Mouse (Mus musculus): ENCODE measurements around the gene 3110009E18Rik. TPM values are rescaled to one million over a fixed set of nuclear protein-coding genes. Genes with fewer than 3 reads are reported as not detected.

Gene 3110009E18Rik
- polyA plus RNA-seq, 1 experiment from 2014 or later: 12.8 TPM

Other genes with a start within 250 kb of the 3110009E18Rik start
- 4.8 and 5.4 TPM in 2 replicates for gene Tmem177, start 208.0 kb upstream of the 3110009E18Rik start, polyA plus RNA-seq (2016; fragmentation: Nextera tagmentation; extraction: Ambion mirVana)
- not detected in 2 replicates for gene Cfap221, start 124.0 kb upstream of the 3110009E18Rik start, polyA plus RNA-seq (2016; fragmentation: Nextera tagmentation; extraction: Ambion mirVana)
- not detected in 2 replicates for gene Sctr, start 114.3 kb upstream of the 3110009E18Rik start, polyA plus RNA-seq (2016; fragmentation: Nextera tagmentation; extraction: Ambion mirVana)
- gene Tmem37, start 47.1 kb upstream of the 3110009E18Rik start, polyA plus RNA-seq (2016; fragmentation: Nextera tagmentation; extraction: Ambion mirVana): 37.0 and 37.6 TPM in 2 replicates
- gene Dbi, start 109 bp upstream of the 3110009E18Rik start, polyA plus RNA-seq (2016; fragmentation: Nextera tagmentation; extraction: Ambion mirVana): 470 and 475 TPM in 2 replicates
- gene Steap3, start 151.5 kb downstream of the 3110009E18Rik start, polyA plus RNA-seq (2016; fragmentation: Nextera tagmentation; extraction: Ambion mirVana): 54.3 and 56.3 TPM in 2 replicates
- gene C1ql2, start 219.4 kb downstream of the 3110009E18Rik start, polyA plus RNA-seq (2016; fragmentation: Nextera tagmentation; extraction: Ambion mirVana): not detected in 2 replicates